Mouse (Mus musculus) C2C12 (cell line): ENCODE data around the gene Stap2.

Experiments used
- CEBPB ChIP-seq: IDR thresholded peaks from one replicate; pipeline ENCODE4 v1.6.1; 2011; ENCODE audit warnings: low read depth, mild to moderate bottlenecking, control low read depth, moderate library complexity
- CTCF ChIP-seq: IDR thresholded peaks from one replicate; pipeline ENCODE4 v1.5.1; 2011; ENCODE audit not compliant: control insufficient read depth, insufficient read depth, insufficient read length
- FOSL1 ChIP-seq: IDR thresholded peaks from one replicate; pipeline ENCODE4 v1.8.0; 2011; ENCODE audit warnings: mild to moderate bottlenecking, low read length; ENCODE audit not compliant: poor library complexity, insufficient read depth, severe bottlenecking
- MAX ChIP-seq: IDR thresholded peaks from one replicate; pipeline ENCODE4 v1.6.1; 2011; ENCODE audit warnings: mild to moderate bottlenecking, control low read depth
- MYOD1 ChIP-seq: IDR thresholded peaks from one replicate; pipeline ENCODE4 v1.6.1; 2011; ENCODE audit warnings: low read depth; ENCODE audit not compliant: control insufficient read depth, insufficient read length
- MYOG ChIP-seq: IDR thresholded peaks from one replicate; pipeline ENCODE4 v1.6.1; 2011; ENCODE audit not compliant: control insufficient read depth, insufficient read length; ENCODE audit errors: extremely low read depth
- USF1 ChIP-seq: IDR thresholded peaks from one replicate; pipeline ENCODE4 v1.6.1; 2011; ENCODE audit warnings: low read depth, mild to moderate bottlenecking, control low read depth, moderate library complexity

- TF ChIP-seq MYOD1, result no peak
- TF ChIP-seq CTCF, result no peak
- no peak for TF ChIP-seq MAX
- no peak for TF ChIP-seq USF1
- TF ChIP-seq FOSL1, result no peak
- TF ChIP-seq MYOG, result no peak
- TF ChIP-seq CEBPB, result no peak
Measured at GRCm38 (mm10) chr17:56022131-56022988, 17.0 kb upstream of the Stap2 start.
